Mouse (Mus musculus): ENCODE measurements around the gene Furin.

DNA sequence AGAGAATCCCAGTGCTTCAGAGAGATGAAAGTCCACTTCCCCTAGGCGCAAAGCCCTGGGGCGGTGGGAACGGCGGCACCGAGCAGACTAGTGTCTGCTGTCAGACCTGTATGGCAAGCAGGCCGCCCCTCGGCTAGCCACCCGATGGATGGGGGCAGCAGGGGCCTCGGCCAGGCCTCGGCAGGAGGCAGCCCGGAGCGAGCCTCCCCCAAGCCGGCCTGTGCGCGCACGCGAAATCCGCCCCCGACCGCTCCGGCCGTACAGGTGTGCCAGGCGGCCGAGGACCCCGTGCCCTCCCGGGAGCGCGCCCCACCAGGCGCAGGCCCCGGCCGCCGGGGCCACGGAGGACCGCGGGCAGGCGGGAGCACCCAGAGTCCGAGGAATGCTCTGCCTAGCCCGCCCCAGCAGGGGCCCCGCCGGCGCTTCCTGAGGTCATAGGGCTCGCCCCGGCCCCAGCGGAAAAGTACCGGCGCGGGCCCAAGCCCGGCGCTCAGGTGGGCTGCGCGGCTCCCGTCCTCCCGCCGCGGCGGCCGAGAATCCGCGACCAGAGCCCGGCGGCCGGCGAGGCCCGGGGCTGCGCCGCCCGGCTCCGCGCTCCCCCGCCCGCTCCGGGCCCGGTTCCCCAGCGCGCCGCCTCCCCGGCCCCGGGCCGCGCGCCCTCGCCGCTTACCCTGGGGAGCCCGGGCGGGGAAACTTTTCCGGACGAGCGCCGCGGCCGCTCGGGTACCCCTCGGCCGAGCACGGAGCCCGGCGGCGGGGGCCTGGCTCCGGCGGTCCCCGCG, 3.2 kb downstream of the Furin start:
- TF ChIP-seq POLR2A (IDR thresholded peaks at IDR 0.05; ENCODE audit: extremely low read depth, insufficient read depth, low read length) (peak; percentile 94), CTCF (IDR thresholded peaks at IDR 0.05; ENCODE audit: low read depth, low read length) (no peak)

All from liver, adult 2 months (tissue).